Mouse (Mus musculus) hindbrain, embryonic 11.5 days (tissue): ENCODE data around the gene Abhd2. TPM values are rescaled to one million over a fixed set of nuclear protein-coding genes. Genes with fewer than 3 reads are reported as not detected.

Experiments
- ATAC-seq: fragments of 200-750 bp; cut with Nextera tagmentation; 2 replicates; pipeline ENCODE4 v1.8.0; 2017; ENCODE audit warnings: mild to moderate bottlenecking, moderate TSS enrichment, moderate library complexity; ENCODE audit not compliant: low FRiP score
- DNase-seq: peaks from one replicate; pipeline ENCODE4 v3.0.0-alpha.2; 2015; ENCODE audit warnings: low spot score
- H3K27ac ChIP-seq: fragments of 300-500 bp; sonication (generic); 2 replicates; pipeline ENCODE4 v1.5.1; 2014; ENCODE audit warnings: mild to moderate bottlenecking, low read depth, low read length
- H3K27me3 ChIP-seq: fragments of 300-500 bp; sonication (generic); 2 replicates; pipeline ENCODE4 v1.6.1; 2014; ENCODE audit warnings: mild to moderate bottlenecking, low read length, moderate library complexity, mixed read lengths; ENCODE audit not compliant: control insufficient read depth, insufficient read depth
- H3K36me3 ChIP-seq: fragments of 300-500 bp; sonication (generic); 2 replicates; pipeline ENCODE4 v1.6.1; 2014; ENCODE audit warnings: mild to moderate bottlenecking, low read length, moderate library complexity, mixed read lengths; ENCODE audit not compliant: control insufficient read depth, insufficient read depth
- H3K4me1 ChIP-seq: fragments of 300-500 bp; sonication (generic); replicated peaks from 2 replicates; pipeline ENCODE4 v1.6.1; 2014; ENCODE audit warnings: low read length, mixed read lengths; ENCODE audit not compliant: control insufficient read depth, insufficient read depth
- H3K4me2 ChIP-seq: fragments of 300-500 bp; sonication (generic); replicated peaks from 2 replicates; pipeline ENCODE4 v1.6.1; 2014; ENCODE audit warnings: mild to moderate bottlenecking, low read depth, low read length
- H3K4me3 ChIP-seq: fragments of 300-500 bp; sonication (generic); 2 replicates; pipeline ENCODE4 v1.5.1; 2014; ENCODE audit warnings: low read depth, low read length
- H3K9ac ChIP-seq: fragments of 300-500 bp; sonication (generic); 2 replicates; pipeline ENCODE4 v1.6.1; 2014; ENCODE audit warnings: low read depth, low read length
- H3K9me3 ChIP-seq: fragments of 300-500 bp; sonication (generic); 2 replicates; pipeline ENCODE4 v1.6.1; 2016; ENCODE audit warnings: low read length; ENCODE audit not compliant: control insufficient read depth
- whole genome bisulfite sequencing: fragments of 180-500 bp; shearing (Covaris S2); extraction: QIAGEN DNeasy Blood & Tissue Kit; methylation state at CpG from one replicate; pipeline ENCODE4 v1.1.7; 2014; 5-methylcytosine and 5-hydroxymethylcytosine counted together
- polyA plus RNA-seq: library from polyadenylated mRNA; unstranded; fragments of >200 nt; fragmentation: Nextera tagmentation; extraction: Ambion mirVana; gene quantifications from 2 replicates; pipeline ENCODE4 v1.2.1, GENCODE M21; 2014

Abhd2 gene
- polyA plus RNA-seq, 1 experiment from 2014 or later: 12.2 TPM

DNA sequence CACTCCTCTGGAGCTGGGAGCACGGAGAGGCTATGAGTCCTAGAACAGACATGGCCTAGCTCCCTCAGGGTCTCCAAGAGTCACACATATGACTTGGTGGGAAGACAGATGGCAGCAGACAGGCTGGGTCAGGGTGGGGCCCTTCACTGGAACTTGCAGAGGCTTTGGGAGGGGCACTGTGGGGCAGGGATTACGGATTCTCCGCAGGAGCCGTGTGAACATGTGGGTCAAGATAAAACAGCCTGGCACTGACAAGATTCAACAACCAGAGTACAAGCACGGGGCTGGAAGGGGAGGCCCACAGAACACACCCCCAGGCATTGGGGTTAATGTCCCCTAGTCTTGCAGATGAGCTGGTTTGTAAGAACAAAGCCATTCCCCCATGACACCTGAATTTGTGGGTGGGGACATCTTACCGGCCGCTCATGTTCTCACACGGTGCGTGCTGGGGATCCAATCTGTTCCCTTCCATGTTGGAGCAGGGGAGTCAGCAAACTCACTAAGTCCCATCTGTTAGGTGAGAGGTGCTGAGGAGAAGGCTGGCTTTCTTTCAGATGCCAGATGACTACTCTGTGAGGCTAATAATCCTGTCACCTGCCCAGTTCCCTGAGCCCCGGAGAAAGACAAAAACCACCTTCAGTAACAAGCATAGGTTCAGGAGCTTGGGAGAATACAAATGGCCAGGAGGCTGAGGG lies 30.9 kb upstream of the Abhd2 start:
- no peak for DNase-seq
- Histone ChIP-seq H3K9ac (no peak overlapping the region), H3K4me3 (no peak overlapping the region), H3K36me3 (no peaks in the 10 kb centered on the region), H3K4me1 (no peaks in the 10 kb centered on the region), H3K9me3 (no peaks in the 10 kb centered on the region), H3K4me2 (no peak overlapping the region), H3K27ac (no peak overlapping the region), H3K27me3 (no peaks in the 10 kb centered on the region)
- 78% methylated on average over 10 of the region's 10 CpGs for WGBS
- ATAC-seq: no peak

DNA sequence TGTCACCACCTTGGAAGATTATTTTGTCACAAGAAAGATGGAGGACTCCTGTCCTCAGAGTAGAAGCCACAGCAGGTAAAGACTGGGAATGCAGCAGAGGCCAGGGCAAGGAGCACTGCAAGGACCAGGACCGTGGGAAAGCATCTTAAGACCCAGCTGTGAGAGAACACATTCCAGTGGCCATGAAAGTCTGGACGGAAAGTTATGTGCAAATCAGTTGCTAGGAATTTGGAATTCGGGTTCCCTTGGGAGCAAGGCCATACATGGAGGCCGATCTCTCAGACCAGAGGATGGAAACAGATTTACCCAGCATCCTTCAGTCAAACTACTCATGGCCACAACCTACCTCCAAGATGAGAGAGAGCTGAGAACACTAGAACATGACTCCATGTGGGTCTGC lies 29.8 kb upstream of the Abhd2 start:
- 74% methylated on average over 4 of the region's 4 CpGs for WGBS
- Histone ChIP-seq H3K4me3 (no peak overlapping the region), H3K4me1 (no peaks in the 10 kb centered on the region), H3K9ac (no peak overlapping the region), H3K27ac (no peak overlapping the region), H3K9me3 (no peaks in the 10 kb centered on the region), H3K27me3 (no peaks in the 10 kb centered on the region), H3K4me2 (no peak overlapping the region), H3K36me3 (no peaks in the 10 kb centered on the region)
- DNase-seq: no peak
- ATAC-seq: no peak

DNA sequence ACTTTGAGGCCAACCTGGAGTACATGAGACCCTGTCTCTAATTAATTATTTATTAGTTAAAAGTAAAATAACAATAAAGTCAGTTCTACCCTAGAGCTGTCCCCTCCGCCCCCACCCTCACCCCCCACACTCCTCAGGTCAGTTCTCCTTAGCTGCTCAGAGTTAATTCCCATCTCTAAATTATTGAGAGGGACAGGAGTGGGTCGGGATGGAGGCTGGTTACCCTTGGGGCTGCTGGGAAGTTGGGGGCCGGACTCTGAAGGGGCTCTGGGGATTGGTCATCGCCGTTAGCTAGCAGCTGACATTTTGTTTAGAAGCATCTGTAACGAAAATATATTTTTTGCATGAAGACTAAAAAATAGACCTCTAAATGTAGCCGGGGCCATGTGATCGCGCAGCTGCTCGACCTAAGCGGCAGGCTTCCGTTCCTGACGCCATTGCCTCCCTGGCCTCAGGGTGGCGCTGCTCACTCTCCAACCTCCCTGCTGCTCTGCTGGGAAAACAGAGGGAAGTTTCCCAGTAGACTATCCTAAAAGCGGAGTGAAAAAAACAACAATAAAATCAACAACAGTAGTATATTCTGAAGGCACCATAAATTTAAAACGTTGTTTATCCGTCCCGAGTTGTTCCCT lies 26.8 kb upstream of the Abhd2 start:
- Histone ChIP-seq H3K9me3 (no peaks in the 10 kb centered on the region), H3K4me3 (no peak overlapping the region), H3K4me1 (no peaks in the 10 kb centered on the region), H3K36me3 (no peaks in the 10 kb centered on the region), H3K9ac (no peak overlapping the region), H3K27ac (no peak overlapping the region), H3K4me2 (peak overlapping the region; percentile 22), H3K27me3 (no peaks in the 10 kb centered on the region)
- ATAC-seq: peak; percentile 49; the same call in 1 of the 2 replicates
- WGBS: 14% methylated on average over 18 of the region's 18 CpGs
- DNase-seq: peak; percentile 82

DNA sequence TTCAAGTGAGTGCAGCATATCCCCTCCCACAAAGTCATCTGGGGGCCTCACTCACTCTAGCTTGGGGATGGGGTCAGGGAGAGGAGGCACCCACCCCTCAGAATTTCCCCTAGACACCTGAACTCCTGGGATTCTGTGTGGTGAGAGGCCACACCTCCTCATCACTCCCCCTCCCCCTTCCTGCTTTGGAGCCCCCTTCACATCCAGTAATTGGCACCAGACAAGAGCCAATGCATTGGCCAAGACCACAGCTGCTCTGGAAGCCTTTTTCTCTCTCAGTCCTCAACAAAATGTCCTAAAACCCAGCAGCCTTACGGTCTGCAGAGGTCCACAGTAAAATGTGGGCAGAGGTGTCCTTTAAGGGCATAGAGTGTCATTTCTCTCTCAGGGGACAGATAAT lies 25.6 kb upstream of the Abhd2 start:
- WGBS: 87% methylated on average over 1 of the region's 1 CpGs
- no peak overlapping the region for H3K4me2 ChIP-seq
- DNase-seq: no peak
- no peak overlapping the region for H3K27ac ChIP-seq
- H3K9ac ChIP-seq: no peak overlapping the region
- H3K27me3 ChIP-seq: no peaks in the 10 kb centered on the region
- H3K4me3 ChIP-seq: no peak overlapping the region
- no peaks in the 10 kb centered on the region for H3K9me3 ChIP-seq
- H3K36me3 ChIP-seq: no peaks in the 10 kb centered on the region
- ATAC-seq: no peak
- no peaks in the 10 kb centered on the region for H3K4me1 ChIP-seq

DNA sequence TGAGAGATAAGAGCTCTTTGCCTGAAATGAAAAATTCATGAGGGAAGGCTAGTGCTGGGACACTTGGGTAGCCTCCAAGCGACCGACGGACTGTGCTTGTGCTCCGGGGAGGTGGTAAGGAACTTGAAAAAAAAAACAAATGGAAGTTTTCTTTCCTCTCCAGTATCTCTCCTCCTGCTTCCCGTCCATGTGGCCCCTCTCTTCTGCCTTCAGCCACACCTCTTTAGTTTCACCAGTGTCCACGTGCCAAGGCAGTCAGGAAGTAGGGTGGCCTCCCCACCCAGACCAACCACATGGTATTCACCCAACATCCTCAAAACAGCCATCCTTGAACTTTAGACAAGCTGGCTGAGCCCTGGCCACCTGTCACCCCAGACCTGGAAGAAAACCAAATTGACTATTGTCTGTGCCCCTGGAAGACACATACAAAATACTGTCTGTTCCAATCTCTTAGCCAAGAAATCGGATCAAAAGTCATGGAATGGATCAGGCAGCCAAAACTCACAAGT lies 25.1 kb upstream of the Abhd2 start:
- H3K27me3 ChIP-seq: no peaks in the 10 kb centered on the region
- no peak for ATAC-seq
- no peak overlapping the region for H3K4me3 ChIP-seq
- H3K9me3 ChIP-seq: no peaks in the 10 kb centered on the region
- DNase-seq: no peak
- no peaks in the 10 kb centered on the region for H3K36me3 ChIP-seq
- no peaks in the 10 kb centered on the region for H3K4me1 ChIP-seq
- WGBS: 71% methylated on average over 7 of the region's 7 CpGs
- no peak overlapping the region for H3K27ac ChIP-seq
- H3K4me2 ChIP-seq: no peak overlapping the region
- H3K9ac ChIP-seq: no peak overlapping the region

DNA sequence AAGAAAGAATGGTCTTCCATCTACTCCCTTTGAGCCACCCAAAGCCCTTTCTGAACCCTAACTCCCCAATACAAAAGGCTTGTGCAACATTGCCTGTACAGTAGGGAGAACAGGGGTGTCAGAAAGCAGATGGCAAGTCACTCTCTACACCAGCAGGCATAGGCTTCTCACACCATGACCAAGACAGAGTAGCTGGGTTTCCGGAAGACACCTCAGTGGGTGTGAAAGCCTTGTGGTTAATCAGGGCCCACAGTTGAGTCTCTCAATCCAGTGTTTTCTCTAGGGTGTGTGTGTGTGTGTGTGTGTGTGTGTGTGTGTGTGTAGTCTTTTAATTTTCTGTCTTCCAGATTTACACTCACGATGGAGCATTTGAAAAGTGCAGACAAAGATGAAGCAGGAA lies 23.4 kb upstream of the Abhd2 start:
- no peak overlapping the region for H3K27ac ChIP-seq
- WGBS: 88% methylated on average over 2 of the region's 2 CpGs
- no peaks in the 10 kb centered on the region for H3K36me3 ChIP-seq
- DNase-seq (no peak), ATAC-seq (no peak)
- no peaks in the 10 kb centered on the region for H3K9me3 ChIP-seq
- no peaks in the 10 kb centered on the region for H3K4me1 ChIP-seq
- H3K27me3 ChIP-seq: no peaks in the 10 kb centered on the region
- no peak overlapping the region for H3K4me2 ChIP-seq
- no peak overlapping the region for H3K9ac ChIP-seq
- H3K4me3 ChIP-seq: no peak overlapping the region

DNA sequence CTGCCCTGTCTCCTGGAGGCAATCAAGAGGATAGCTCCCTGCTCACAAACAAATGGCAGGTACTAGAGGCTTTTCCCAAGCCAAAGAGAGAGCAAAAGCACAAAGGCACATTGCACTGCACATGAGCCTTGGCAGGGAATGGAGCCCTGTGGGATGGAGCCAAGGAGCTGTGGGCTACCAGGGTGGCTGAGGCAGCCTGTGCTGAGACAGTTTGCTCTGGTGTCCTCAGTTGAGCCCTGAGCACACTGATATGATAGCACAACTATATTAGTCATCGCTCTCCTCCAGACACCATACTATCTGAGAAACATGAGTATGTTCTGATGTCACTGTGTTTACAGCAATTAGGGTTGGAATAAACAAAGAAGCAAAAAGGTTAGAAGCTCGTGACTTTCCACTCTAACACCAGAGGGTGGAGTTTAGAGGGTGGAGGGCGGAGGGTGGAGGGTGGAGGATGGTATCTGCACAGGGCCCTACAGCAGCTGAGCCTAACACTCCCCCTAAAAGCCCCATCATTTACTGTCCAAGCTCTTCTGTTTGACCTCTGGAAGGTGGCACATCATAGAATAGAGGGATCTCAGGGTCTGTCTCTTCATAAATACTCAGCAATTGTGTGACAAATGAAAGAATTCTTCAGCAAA lies 18.6 kb upstream of the Abhd2 start:
- no peak overlapping the region for H3K4me2 ChIP-seq
- no peaks in the 10 kb centered on the region for H3K36me3 ChIP-seq
- ATAC-seq (no peak), DNase-seq (no peak)
- WGBS: 79% methylated on average over 3 of the region's 3 CpGs
- H3K27me3 ChIP-seq: no peaks in the 10 kb centered on the region
- no peak overlapping the region for H3K27ac ChIP-seq
- H3K4me1 ChIP-seq: no peaks in the 10 kb centered on the region
- H3K9me3 ChIP-seq: no peaks in the 10 kb centered on the region
- no peak overlapping the region for H3K9ac ChIP-seq
- no peak overlapping the region for H3K4me3 ChIP-seq

DNA sequence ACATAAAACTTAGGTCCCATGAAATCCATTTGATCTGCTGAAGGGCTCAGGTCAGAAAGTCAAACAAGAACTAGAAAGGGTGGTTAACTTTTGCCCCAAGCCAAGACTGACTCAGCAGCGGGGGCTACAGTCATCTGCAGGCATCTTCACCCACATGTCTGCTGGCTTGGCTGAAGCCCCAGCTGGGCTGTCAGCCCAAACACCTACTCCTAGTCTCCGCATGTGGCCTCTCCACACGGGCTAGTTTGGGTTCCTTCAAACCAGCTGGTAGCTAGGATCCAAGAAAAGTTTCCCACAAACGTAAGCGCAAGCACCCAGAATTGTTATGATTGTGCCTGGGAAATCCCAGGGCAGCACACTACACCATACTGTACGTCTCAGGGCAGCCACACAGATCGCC lies 17.6 kb upstream of the Abhd2 start:
- H3K36me3 ChIP-seq: no peaks in the 10 kb centered on the region
- WGBS: 97% methylated on average over 7 of the region's 7 CpGs

DNA sequence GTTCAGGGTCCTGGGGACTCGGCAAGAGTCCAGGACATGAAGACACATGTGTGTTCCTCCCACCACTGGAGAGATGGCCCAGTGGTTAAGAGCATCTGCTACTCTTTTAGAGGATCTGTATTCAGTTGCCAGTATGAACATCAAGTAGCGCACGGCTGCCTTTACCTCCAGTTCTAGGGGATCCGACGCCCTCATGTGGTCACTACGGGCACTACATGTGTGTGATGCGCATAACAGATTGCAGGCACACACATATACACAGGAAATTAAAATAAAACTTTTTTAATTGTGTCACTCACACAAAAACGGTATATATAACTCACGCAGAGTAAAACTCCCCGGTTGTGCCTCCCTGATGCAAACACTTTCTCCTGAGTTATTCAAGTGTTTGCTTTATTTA lies 17.2 kb upstream of the Abhd2 start:
- Histone ChIP-seq H3K4me3 (no peak overlapping the region), H3K4me1 (no peaks in the 10 kb centered on the region), H3K27me3 (no peaks in the 10 kb centered on the region), H3K27ac (no peak overlapping the region), H3K4me2 (no peak overlapping the region), H3K36me3 (no peaks in the 10 kb centered on the region), H3K9ac (no peak overlapping the region), H3K9me3 (no peaks in the 10 kb centered on the region)
- 86% methylated on average over 10 of the region's 10 CpGs for WGBS
- no peak for ATAC-seq
- no peak for DNase-seq

More for the DNA sequence above, 17.6 kb upstream of the Abhd2 start:
- ATAC-seq: no peak
- H3K27ac ChIP-seq: no peak overlapping the region
- H3K9ac ChIP-seq: no peak overlapping the region
- H3K27me3 ChIP-seq: no peaks in the 10 kb centered on the region
- H3K4me3 ChIP-seq: no peak overlapping the region
- DNase-seq: no peak
- no peaks in the 10 kb centered on the region for H3K9me3 ChIP-seq
- H3K4me1 ChIP-seq: no peaks in the 10 kb centered on the region
- H3K4me2 ChIP-seq: no peak overlapping the region
